Mouse (Mus musculus) ES-E14 (cell line): ENCODE results near the gene Rad51b. TPM values are rescaled to one million over a fixed set of nuclear protein-coding genes. Genes with fewer than 3 reads are reported as not detected.

Experiments used
- DNase-seq: peaks from one replicate; pipeline ENCODE4 v3.0.0-alpha.2; 2013; ENCODE audit warnings: low read depth, low spot score
- H3K27ac ChIP-seq: 2 replicates; pipeline ENCODE4 v1.5.1; 2012; ENCODE audit warnings: low read depth, mild to moderate bottlenecking, low read length, moderate library complexity, mixed read lengths; ENCODE audit not compliant: poor library complexity, insufficient read depth, severe bottlenecking
- H3K36me3 ChIP-seq: 2 replicates; pipeline ENCODE4 v1.6.1; 2012; ENCODE audit warnings: mild to moderate bottlenecking, low read length, moderate library complexity, mixed read lengths; ENCODE audit not compliant: control insufficient read depth, poor library complexity, insufficient read depth, severe bottlenecking
- H3K4me1 ChIP-seq, 2 experiments: fragments of 150-350 bp in 1 of 2; sonication (generic) in 1 of 2; 2 replicates each; pipeline ENCODE4 v1.6.1; 2012; ENCODE audit warnings: low read length in 2 of 2, mild to moderate bottlenecking in 1 of 2, mixed read lengths in 1 of 2; ENCODE audit not compliant: control insufficient read depth in 2 of 2, insufficient read depth in 2 of 2, poor library complexity in 1 of 2
- H3K4me3 ChIP-seq, 2 experiments: fragments of 150-350 bp in 1 of 2; sonication (generic) in 1 of 2; 2 replicates each; pipeline ENCODE4 v1.5.1; 2012; ENCODE audit warnings: low read length in 2 of 2, low read depth in 1 of 2, mild to moderate bottlenecking in 1 of 2, mixed read lengths in 1 of 2; ENCODE audit not compliant: insufficient read depth in 1 of 2, poor library complexity in 1 of 2, severe bottlenecking in 1 of 2
- H3K9ac ChIP-seq: 2 replicates; pipeline ENCODE4 v1.6.1; 2012; ENCODE audit warnings: low read depth, mild to moderate bottlenecking, low read length, mixed read lengths; ENCODE audit not compliant: poor library complexity, insufficient read depth, severe bottlenecking
- H3K9me3 ChIP-seq: fragments of 150-350 bp; sonication (generic); 2 replicates; pipeline ENCODE4 v1.6.1; 2012; ENCODE audit warnings: low read depth, mild to moderate bottlenecking, low read length; ENCODE audit not compliant: control insufficient read depth, insufficient read depth
- CHD2 ChIP-seq: IDR thresholded peaks from 2 replicates; pipeline ENCODE4 v1.6.1; 2014; ENCODE audit warnings: mild to moderate bottlenecking, low read depth, low read length, inconsistent platforms
- HCFC1 ChIP-seq: IDR thresholded peaks from 2 replicates; pipeline ENCODE4 v1.6.1; 2012; ENCODE audit warnings: low read length, inconsistent platforms, borderline replicate concordance; ENCODE audit not compliant: insufficient read depth
- MAFK ChIP-seq: IDR thresholded peaks from 2 replicates; pipeline ENCODE4 v1.6.1; 2014; ENCODE audit warnings: mild to moderate bottlenecking, low read depth, low read length, inconsistent platforms; ENCODE audit not compliant: insufficient read depth
- ZC3H11A ChIP-seq: IDR thresholded peaks from 2 replicates; pipeline ENCODE4 v1.6.1; 2012; ENCODE audit warnings: low read depth, mild to moderate bottlenecking, inconsistent platforms, low read length, borderline replicate concordance
- ZNF384 ChIP-seq: IDR thresholded peaks from 2 replicates; pipeline ENCODE4 v1.6.1; 2012; ENCODE audit warnings: low read depth, low read length, inconsistent platforms
- in situ Hi-C, 2 experiments: fragments of 600-800 bp; cut with MboI; formaldehyde crosslinking; loops; one replicate each; pipeline ENCODE4 v1.15.1; 2025; ENCODE audit warnings: low sequenced_read_pairs in 2 of 2, inconsistent platforms in 1 of 2; ENCODE audit not compliant: unreplicated experiment in 2 of 2
- total RNA-seq: library from RNA; depleted of rRNA; stranded (reverse); fragments of 300-350 nt; gene quantifications from 2 replicates; pipeline ENCODE4 v1.2.3, GENCODE M21; 2012

Rad51b gene
- total RNA-seq, 1 experiment, result 6.7 TPM

- Histone ChIP-seq H3K9ac (no peak overlapping the region), H3K4me1 (no peaks in the 10 kb centered on the region; a peak in 1 of 4 replicates), H3K36me3 (no peaks in the 10 kb centered on the region), H3K4me3 (no peak overlapping the region), H3K27ac (no peak overlapping the region), H3K9me3 (no peaks in the 10 kb centered on the region)
- in situ Hi-C loops, result no loop called here
- no peak for DNase-seq
- TF ChIP-seq ZNF384 (no peak), ZC3H11A (no peak), CHD2 (no peak)
These were observed 250.5 kb downstream of the Rad51b start for GRCm38 (mm10) chr12:79547556-79547955.

- in situ Hi-C loops, result no loop called here
- no peak for DNase-seq
- no peaks in the 10 kb centered on the region for H3K9me3 ChIP-seq
- no peak overlapping the region for H3K27ac ChIP-seq
- H3K4me1 ChIP-seq, result no peaks in the 10 kb centered on the region; a peak in 1 of 4 replicates
- TF ChIP-seq CHD2 (no peak), HCFC1 (no peak), ZC3H11A (no peak), MAFK (no peak), ZNF384 (no peak)
- no peak overlapping the region for H3K9ac ChIP-seq
- H3K36me3 ChIP-seq, result no peaks in the 10 kb centered on the region
- no peak overlapping the region for H3K4me3 ChIP-seq
These were observed 251.7 kb downstream of the Rad51b start for GRCm38 (mm10) chr12:79548607-79549330.

GRCm38 (mm10) chr12:79550049-79550682 is 253.1 kb downstream of the Rad51b start:
- Histone ChIP-seq H3K36me3 (no peaks in the 10 kb centered on the region), H3K9ac (no peak overlapping the region), H3K27ac (no peak overlapping the region), H3K4me1 (no peaks in the 10 kb centered on the region; a peak in 1 of 4 replicates), H3K4me3 (no peak overlapping the region), H3K9me3 (no peaks in the 10 kb centered on the region)
- in situ Hi-C loops, result no loop called here
- TF ChIP-seq MAFK (no peak), ZC3H11A (no peak), ZNF384 (no peak), CHD2 (no peak), HCFC1 (no peak)
- no peak for DNase-seq

- H3K4me3 ChIP-seq, result no peak overlapping the region
- no peak for DNase-seq
- H3K27ac ChIP-seq, result no peak overlapping the region
- no peak overlapping the region for H3K9ac ChIP-seq
- in situ Hi-C loops, result no loop called here
- no peak for TF ChIP-seq ZNF384
- TF ChIP-seq HCFC1, result no peak
- no peak for TF ChIP-seq ZC3H11A
- no peak for TF ChIP-seq CHD2
- no peaks in the 10 kb centered on the region; a peak in 1 of 4 replicates for H3K4me1 ChIP-seq
- no peaks in the 10 kb centered on the region for H3K36me3 ChIP-seq
- H3K9me3 ChIP-seq, result no peaks in the 10 kb centered on the region
These were observed 254.2 kb downstream of the Rad51b start for GRCm38 (mm10) chr12:79551274-79551673.
